Mouse (Mus musculus) hindbrain, postnatal 0 days (tissue): ENCODE results near the gene Nepro. TPM values are rescaled to one million over a fixed set of nuclear protein-coding genes. Genes with fewer than 3 reads are reported as not detected.

Source experiments
- ATAC-seq: fragments of 200-750 bp; cut with Nextera tagmentation; 2 replicates; pipeline ENCODE4 v1.8.0; 2017; ENCODE audit warnings: mild to moderate bottlenecking, moderate TSS enrichment, moderate library complexity
- DNase-seq: peaks from one replicate; pipeline ENCODE4 v3.0.0-alpha.2; 2015; ENCODE audit warnings: low spot score
- H3K27ac ChIP-seq: fragments of 300-500 bp; sonication (generic); 2 replicates; pipeline ENCODE4 v1.5.1; 2014; ENCODE audit warnings: mild to moderate bottlenecking
- H3K27me3 ChIP-seq: fragments of 300-500 bp; sonication (generic); 2 replicates; pipeline ENCODE4 v1.6.1; 2014; ENCODE audit warnings: low read length, mixed read lengths; ENCODE audit not compliant: insufficient read depth
- H3K36me3 ChIP-seq: fragments of 300-500 bp; sonication (generic); 2 replicates; pipeline ENCODE4 v1.6.1; 2014; ENCODE audit warnings: low read length, mixed read lengths; ENCODE audit not compliant: insufficient read depth
- H3K4me1 ChIP-seq: fragments of 300-500 bp; sonication (generic); 2 replicates; pipeline ENCODE4 v1.6.1; 2014; ENCODE audit warnings: antibody characterized with exemption, low read length, mixed read lengths; ENCODE audit not compliant: insufficient read depth
- H3K4me2 ChIP-seq: fragments of 300-500 bp; sonication (generic); 2 replicates; pipeline ENCODE4 v1.6.1; 2014; ENCODE audit warnings: low read depth, mild to moderate bottlenecking, low read length, moderate library complexity, mixed read lengths
- H3K4me3 ChIP-seq: fragments of 300-500 bp; sonication (generic); 2 replicates; pipeline ENCODE4 v1.5.1; 2014; ENCODE audit warnings: low read length
- H3K9ac ChIP-seq: fragments of 300-500 bp; sonication (generic); replicated peaks from 2 replicates; pipeline ENCODE4 v1.6.1; 2014; ENCODE audit warnings: mild to moderate bottlenecking, low read length, moderate library complexity, mixed read lengths
- H3K9me3 ChIP-seq: fragments of 300-500 bp; sonication (generic); 2 replicates; pipeline ENCODE4 v1.6.1; 2016; ENCODE audit warnings: low read length, mixed read lengths
- CTCF ChIP-seq: IDR thresholded peaks from 2 replicates; pipeline ENCODE4 v1.5.1; 2016; ENCODE audit warnings: antibody characterized with exemption, control low read depth, low read depth
- WGBS: fragments of 180-500 bp; shearing (Covaris S2); extraction: QIAGEN DNeasy Blood & Tissue Kit; methylation state at CpG from one replicate; pipeline ENCODE4 v1.1.7; 2014; 5-methylcytosine and 5-hydroxymethylcytosine counted together
- polyA plus RNA-seq: library from polyadenylated mRNA; unstranded; fragments of >200 nt; fragmentation: Nextera tagmentation; extraction: Ambion mirVana; gene quantifications from 2 replicates; pipeline ENCODE4 v1.2.1, GENCODE M21; 2015
- total RNA-seq: library from RNA; depleted of rRNA; stranded (reverse); fragments of >200 nt; gene quantifications from 2 replicates; pipeline ENCODE4 v1.2.3, GENCODE M21; 2014; rRNA removed

The Nepro gene
- total and polyA plus RNA-seq, 2 experiments from 2014 or later: 3.2 to 3.5 TPM

DNA sequence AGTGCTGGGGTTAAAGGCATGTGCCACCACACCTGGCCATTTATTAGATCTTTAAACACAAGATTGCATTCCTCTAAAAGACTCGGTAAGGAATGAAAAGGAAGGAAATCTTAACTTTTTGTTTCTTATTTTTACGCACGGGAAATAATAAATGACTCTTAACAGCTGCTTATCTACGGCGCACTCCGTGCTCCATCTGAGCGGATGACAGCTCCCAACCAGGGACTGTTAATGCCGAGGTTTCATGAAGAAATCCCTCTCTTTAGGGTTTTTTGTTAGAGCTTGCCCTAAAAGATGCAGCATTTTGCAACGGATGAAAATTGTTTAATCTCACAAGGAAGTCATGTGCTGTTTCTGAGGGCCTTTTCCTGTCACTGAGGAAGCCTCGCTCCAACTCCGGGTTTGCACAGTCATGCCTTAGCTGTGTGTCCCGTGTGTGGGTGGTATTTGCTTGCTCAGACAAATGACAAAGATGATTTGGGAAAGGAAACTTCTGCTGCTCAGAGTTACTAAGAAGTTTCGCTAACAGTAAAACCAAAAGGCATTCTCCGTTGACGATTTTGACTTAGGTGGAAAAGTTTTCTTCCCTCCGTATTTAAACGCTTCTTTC is 54.5 kb downstream of the Nepro start:
- TF ChIP-seq CTCF: no peak
- WGBS: 80% methylated on average over 17 of the region's 17 CpGs

DNA sequence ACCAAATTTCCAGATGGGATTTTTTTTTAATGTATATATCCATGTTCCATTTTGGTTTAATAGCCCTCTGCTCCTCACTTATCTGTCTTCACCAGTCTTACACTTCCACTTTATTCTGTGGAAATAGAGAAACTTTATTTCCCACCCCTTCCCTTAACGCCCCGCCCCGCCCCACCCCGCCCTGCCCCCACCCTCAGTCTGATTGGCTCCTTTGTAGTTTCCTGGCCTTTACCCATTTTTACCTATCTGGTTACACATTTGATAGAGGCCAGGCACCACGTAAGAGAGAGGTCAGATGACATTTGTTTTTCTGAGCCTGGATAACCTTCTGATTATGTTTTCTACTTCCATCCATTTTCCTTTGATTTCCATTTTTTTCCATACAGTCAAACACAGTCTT is 55.4 kb downstream of the Nepro start:
- TF ChIP-seq CTCF: no peak
- Histone ChIP-seq H3K9ac (no peak overlapping the region), H3K27ac (no peak overlapping the region), H3K4me1 (no peaks in the 10 kb centered on the region), H3K27me3 (no peaks in the 10 kb centered on the region), H3K9me3 (no peaks in the 10 kb centered on the region), H3K4me2 (no peak overlapping the region), H3K4me3 (no peak overlapping the region), H3K36me3 (no peaks in the 10 kb centered on the region)
- 92% methylated on average over 5 of the region's 5 CpGs for WGBS
- no peak for DNase-seq
- ATAC-seq: no peak

More for the DNA sequence above, 54.5 kb downstream of the Nepro start:
- no peak overlapping the region for H3K9ac ChIP-seq
- no peak for ATAC-seq
- H3K36me3 ChIP-seq: no peaks in the 10 kb centered on the region
- no peaks in the 10 kb centered on the region for H3K9me3 ChIP-seq
- no peaks in the 10 kb centered on the region for H3K27me3 ChIP-seq
- H3K4me3 ChIP-seq: no peak overlapping the region
- no peaks in the 10 kb centered on the region for H3K4me1 ChIP-seq
- no peak overlapping the region for H3K27ac ChIP-seq
- H3K4me2 ChIP-seq: no peak overlapping the region
- DNase-seq: no peak

DNA sequence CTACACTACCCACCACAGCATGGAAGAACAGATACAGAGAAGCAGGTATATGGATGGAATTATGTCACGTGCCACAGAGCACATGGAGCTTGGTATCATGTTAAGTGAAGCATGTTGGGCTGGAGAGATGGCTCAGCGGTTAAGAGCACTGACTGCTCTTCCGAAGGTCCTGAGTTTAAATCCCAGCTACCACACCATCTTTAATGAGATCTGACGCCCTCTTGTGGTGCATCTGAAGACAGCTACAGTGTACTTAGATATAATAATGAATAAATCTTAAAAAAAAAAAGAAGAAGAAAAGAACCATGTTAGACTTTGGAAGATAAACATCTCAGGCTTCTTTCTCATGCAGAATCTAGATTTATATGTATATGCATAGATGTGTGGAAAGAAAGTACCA is 56.6 kb downstream of the Nepro start:
- Histone ChIP-seq H3K36me3 (no peaks in the 10 kb centered on the region), H3K9ac (no peak overlapping the region), H3K9me3 (no peaks in the 10 kb centered on the region), H3K27me3 (no peaks in the 10 kb centered on the region), H3K4me2 (no peak overlapping the region), H3K4me3 (no peak overlapping the region), H3K27ac (no peak overlapping the region), H3K4me1 (no peaks in the 10 kb centered on the region)
- no peak for ATAC-seq
- WGBS: 68% methylated on average over 4 of the region's 4 CpGs
- TF ChIP-seq CTCF: no peak
- no peak for DNase-seq

Other genes starting within 250 kb of the Nepro start
- gene Boc, start 165.4 kb upstream of the Nepro start, total RNA-seq: 43.9 and 45.5 TPM in 2 replicates
- gene Boc, start 165.4 kb upstream of the Nepro start, polyA plus RNA-seq: 6.8 and 8.1 TPM in 2 replicates
- 22.4 and 22.9 TPM in 2 replicates for gene Gtpbp8, start 22.1 kb downstream of the Nepro start, total RNA-seq
- 32.2 and 33.5 TPM in 2 replicates for gene Gtpbp8, start 22.1 kb downstream of the Nepro start, polyA plus RNA-seq
- 0.42 TPM in 1 of 2 replicates, not detected in the other for gene Cd200r1, start 41.4 kb downstream of the Nepro start, total RNA-seq
- gene Cd200r1, start 41.4 kb downstream of the Nepro start, polyA plus RNA-seq: 0.39 and 0.68 TPM in 2 replicates
- 0.31 TPM in 1 of 2 replicates, not detected in the other for gene Cd200r4, start 87.4 kb downstream of the Nepro start, total RNA-seq
- 0.16 TPM in 1 of 2 replicates, not detected in the other for gene Cd200r4, start 87.4 kb downstream of the Nepro start, polyA plus RNA-seq
- gene Cd200r2, start 142.8 kb downstream of the Nepro start, total RNA-seq: not detected in 2 replicates
- not detected in 2 replicates for gene Cd200r2, start 142.8 kb downstream of the Nepro start, polyA plus RNA-seq
- not detected in 2 replicates for gene Cd200r3, start 219.4 kb downstream of the Nepro start, total RNA-seq
- not detected in 2 replicates for gene Cd200r3, start 219.4 kb downstream of the Nepro start, polyA plus RNA-seq